Mouse (Mus musculus) midbrain, embryonic 15.5 days (tissue): ENCODE measurements around the gene Slc39a9. TPM values are rescaled to one million over a fixed set of nuclear protein-coding genes. Genes with fewer than 3 reads are reported as not detected.

Experiments
- ATAC-seq: fragments of 200-750 bp; cut with Nextera tagmentation; replicated peaks from 2 replicates; pipeline ENCODE4 v1.8.0; 2017; ENCODE audit warnings: moderate TSS enrichment
- H3K27ac ChIP-seq: fragments of 300-500 bp; sonication (generic); 2 replicates; pipeline ENCODE4 v1.5.1; 2015; ENCODE audit warnings: mild to moderate bottlenecking, inconsistent platforms
- H3K27me3 ChIP-seq: fragments of 300-500 bp; sonication (generic); replicated peaks from 2 replicates; pipeline ENCODE4 v1.6.1; 2015; ENCODE audit warnings: inconsistent platforms
- H3K36me3 ChIP-seq: fragments of 300-500 bp; sonication (generic); replicated peaks from 2 replicates; pipeline ENCODE4 v1.6.1; 2015; ENCODE audit warnings: inconsistent platforms
- H3K4me1 ChIP-seq: fragments of 300-500 bp; sonication (generic); 2 replicates; pipeline ENCODE4 v1.6.1; 2015; ENCODE audit warnings: inconsistent platforms
- H3K4me2 ChIP-seq: fragments of 300-500 bp; sonication (generic); 2 replicates; pipeline ENCODE4 v1.6.1; 2015; ENCODE audit warnings: inconsistent platforms, mild to moderate bottlenecking, moderate library complexity
- H3K4me3 ChIP-seq: fragments of 300-500 bp; sonication (generic); 2 replicates; pipeline ENCODE4 v1.5.1; 2015; ENCODE audit warnings: mild to moderate bottlenecking, inconsistent platforms
- H3K9ac ChIP-seq: fragments of 300-500 bp; sonication (generic); 2 replicates; pipeline ENCODE4 v1.6.1; 2015; ENCODE audit warnings: mild to moderate bottlenecking, inconsistent platforms
- H3K9me3 ChIP-seq: fragments of 300-500 bp; sonication (generic); 2 replicates; pipeline ENCODE4 v1.6.1; 2016; ENCODE audit warnings: inconsistent platforms
- WGBS: fragments of 180-500 bp; shearing (Covaris S2); methylation state at CpG from one replicate; pipeline ENCODE4 v1.1.7; 2015; ENCODE audit warnings: mixed read lengths; 5-methylcytosine and 5-hydroxymethylcytosine counted together
- polyA plus RNA-seq: library from polyadenylated mRNA; unstranded; fragments of >200 nt; fragmentation: Nextera tagmentation; extraction: Ambion mirVana; gene quantifications from 2 replicates; pipeline ENCODE4 v1.2.1, GENCODE M21; 2015

Slc39a9 gene
- polyA plus RNA-seq, 1 experiment from 2014 or later, result 27.5 TPM

- Histone ChIP-seq H3K9ac (no peak overlapping the region), H3K9me3 (no peaks in the 10 kb centered on the region), H3K27ac (no peak overlapping the region), H3K4me2 (no peak overlapping the region), H3K4me1 (peaks cover 3% of the 10 kb centered on the region; the same call in 1 of the 2 replicates), H3K27me3 (no peaks in the 10 kb centered on the region), H3K36me3 (no peaks in the 10 kb centered on the region; the same call in 1 of the 2 replicates), H3K4me3 (no peak overlapping the region)
- no peak for ATAC-seq
- 85% methylated on average over 3 of the region's 3 CpGs for WGBS
Measured at GRCm38 (mm10) chr12:80609928-80610327, 33.8 kb upstream of the Slc39a9 start.

GRCm38 (mm10) chr12:80612113-80612791, 31.4 kb upstream of the Slc39a9 start:
- Histone ChIP-seq H3K4me3 (no peak overlapping the region), H3K27ac (peak overlapping the region; percentile 59), H3K9ac (no peak overlapping the region), H3K36me3 (no peaks in the 10 kb centered on the region), H3K4me1 (peaks cover 3% of the 10 kb centered on the region; the same call in 1 of the 2 replicates), H3K4me2 (no peak overlapping the region), H3K27me3 (no peaks in the 10 kb centered on the region), H3K9me3 (no peaks in the 10 kb centered on the region)
- 0 out of 2 replicates have a peak, but pooled peaks have one; percentile 74 for ATAC-seq
- 54% methylated on average over 9 of the region's 9 CpGs for WGBS

GRCm38 (mm10) chr12:80615371-80616257, 28.1 kb upstream of the Slc39a9 start:
- H3K27me3 ChIP-seq, result no peaks in the 10 kb centered on the region
- H3K4me2 ChIP-seq, result no peak overlapping the region
- no peak for ATAC-seq
- no peak overlapping the region for H3K9ac ChIP-seq
- WGBS, result 61% methylated on average over 7 of the region's 7 CpGs
- H3K4me3 ChIP-seq, result no peak overlapping the region
- H3K4me1 ChIP-seq, result peaks cover 3% of the 10 kb centered on the region; the same call in 1 of the 2 replicates
- no peaks in the 10 kb centered on the region for H3K36me3 ChIP-seq
- no peaks in the 10 kb centered on the region for H3K9me3 ChIP-seq
- no peak overlapping the region for H3K27ac ChIP-seq

GRCm38 (mm10) chr12:80620501-80620900, 23.2 kb upstream of the Slc39a9 start:
- 82% methylated on average over 5 of the region's 5 CpGs for WGBS

GRCm38 (mm10) chr12:80631790-80632189, 11.9 kb upstream of the Slc39a9 start:
- Histone ChIP-seq H3K4me1 (no peaks in the 10 kb centered on the region), H3K36me3 (peaks cover 31% of the 10 kb centered on the region), H3K9me3 (no peaks in the 10 kb centered on the region), H3K27ac (no peak overlapping the region), H3K4me2 (no peak overlapping the region), H3K4me3 (no peak overlapping the region), H3K27me3 (no peaks in the 10 kb centered on the region), H3K9ac (no peak overlapping the region)
- ATAC-seq, result no peak
- WGBS, result 87% methylated on average over 5 of the region's 5 CpGs

More at GRCm38 (mm10) chr12:80620501-80620900, 23.2 kb upstream of the Slc39a9 start:
- H3K4me1 ChIP-seq, result no peaks in the 10 kb centered on the region
- H3K27me3 ChIP-seq, result no peaks in the 10 kb centered on the region
- H3K36me3 ChIP-seq, result no peaks in the 10 kb centered on the region
- no peak overlapping the region for H3K4me2 ChIP-seq
- H3K9ac ChIP-seq, result no peak overlapping the region
- H3K9me3 ChIP-seq, result no peaks in the 10 kb centered on the region
- ATAC-seq, result no peak
- no peak overlapping the region for H3K4me3 ChIP-seq
- no peak overlapping the region for H3K27ac ChIP-seq

GRCm38 (mm10) chr12:80642725-80643692, 674 bp upstream of the Slc39a9 start:
- no peaks in the 10 kb centered on the region for H3K27me3 ChIP-seq
- peak overlapping the region; percentile 75 for H3K4me3 ChIP-seq
- H3K4me1 ChIP-seq, result peaks cover 47% of the 10 kb centered on the region
- peaks cover 19% of the 10 kb centered on the region for H3K36me3 ChIP-seq
- H3K4me2 ChIP-seq, result peak overlapping the region; percentile 90
- H3K9me3 ChIP-seq, result no peaks in the 10 kb centered on the region
- peak overlapping the region; percentile 89 for H3K27ac ChIP-seq
- peak; percentile 79 for ATAC-seq
- 2% methylated on average over 47 of the region's 48 CpGs for WGBS
- H3K9ac ChIP-seq, result peak overlapping the region; percentile 90

- whole genome bisulfite sequencing, result 9% methylated on average over 18 of the region's 18 CpGs
- Histone ChIP-seq H3K36me3 (peaks cover 7% of the 10 kb centered on the region), H3K27me3 (no peaks in the 10 kb centered on the region), H3K27ac (peak overlapping the region; percentile 89; the same call in 1 of the 2 replicates), H3K4me3 (peak overlapping the region; percentile 75), H3K9me3 (no peaks in the 10 kb centered on the region), H3K4me2 (peak overlapping the region; percentile 70), H3K4me1 (peaks cover 52% of the 10 kb centered on the region), H3K9ac (peak overlapping the region; percentile 53)
- no peak for ATAC-seq
Measured at GRCm38 (mm10) chr12:80644506-80644868, 804 bp downstream of the Slc39a9 start.

- no peak for ATAC-seq
- no peaks in the 10 kb centered on the region for H3K36me3 ChIP-seq
- peak overlapping the region; percentile 75; the same call in 1 of the 2 replicates for H3K4me3 ChIP-seq
- WGBS, result 94% methylated on average over 3 of the region's 3 CpGs
- H3K9me3 ChIP-seq, result no peaks in the 10 kb centered on the region
- no peaks in the 10 kb centered on the region for H3K27me3 ChIP-seq
- H3K27ac ChIP-seq, result no peak overlapping the region
- H3K4me1 ChIP-seq, result peaks cover 54% of the 10 kb centered on the region
- H3K4me2 ChIP-seq, result peak overlapping the region; percentile 70
- no peak overlapping the region for H3K9ac ChIP-seq
Measured at GRCm38 (mm10) chr12:80646377-80646776, 2.7 kb downstream of the Slc39a9 start.

GRCm38 (mm10) chr12:80653951-80654658, 10.4 kb downstream of the Slc39a9 start:
- Histone ChIP-seq H3K4me1 (0 out of 2 replicates have a peak, but pooled peaks cover 2% of the 10 kb centered on the region), H3K36me3 (no peaks in the 10 kb centered on the region), H3K4me2 (no peak overlapping the region), H3K9me3 (no peaks in the 10 kb centered on the region), H3K4me3 (no peak overlapping the region), H3K27me3 (no peaks in the 10 kb centered on the region), H3K9ac (no peak overlapping the region), H3K27ac (no peak overlapping the region)
- no peak for ATAC-seq
- WGBS, result 92% methylated on average over 7 of the region's 7 CpGs

GRCm38 (mm10) chr12:80654659-80655025, 11.0 kb downstream of the Slc39a9 start:
- H3K27ac ChIP-seq, result no peak overlapping the region
- H3K9ac ChIP-seq, result no peak overlapping the region
- H3K36me3 ChIP-seq, result no peaks in the 10 kb centered on the region
- H3K4me2 ChIP-seq, result no peak overlapping the region
- H3K9me3 ChIP-seq, result no peaks in the 10 kb centered on the region
- H3K4me1 ChIP-seq, result 0 out of 2 replicates have a peak, but pooled peaks cover 2% of the 10 kb centered on the region
- H3K27me3 ChIP-seq, result no peaks in the 10 kb centered on the region
- WGBS, result 90% methylated on average over 3 of the region's 3 CpGs
- no peak for ATAC-seq
- H3K4me3 ChIP-seq, result no peak overlapping the region

- no peak overlapping the region for H3K9ac ChIP-seq
- no peaks in the 10 kb centered on the region for H3K36me3 ChIP-seq
- WGBS, result 86% methylated on average over 6 of the region's 6 CpGs
- H3K4me2 ChIP-seq, result no peak overlapping the region
- no peak for ATAC-seq
- H3K4me3 ChIP-seq, result no peak overlapping the region
- H3K27ac ChIP-seq, result no peak overlapping the region
- no peaks in the 10 kb centered on the region for H3K27me3 ChIP-seq
- H3K9me3 ChIP-seq, result no peaks in the 10 kb centered on the region
- H3K4me1 ChIP-seq, result no peaks in the 10 kb centered on the region
Measured at GRCm38 (mm10) chr12:80658661-80659060, 15.0 kb downstream of the Slc39a9 start.
